Mouse (Mus musculus) MN1 (cell line): ENCODE data around the gene Gzma.

Source experiments
- DNase-seq: peaks from one replicate; pipeline ENCODE4 v3.0.0-alpha.2; 2016; ENCODE audit warnings: low spot score

Gene Gzma

GRCm38 (mm10) chr13:113100879-113101278 lies at the start of gene Gzma:
TSS of gene Gzma (minus strand) at chr13:113100981.
- DNase-seq: no peak

GRCm38 (mm10) chr13:113139597-113139996 lies 38.8 kb upstream of the Gzma start:
- no peak for DNase-seq

DNA sequence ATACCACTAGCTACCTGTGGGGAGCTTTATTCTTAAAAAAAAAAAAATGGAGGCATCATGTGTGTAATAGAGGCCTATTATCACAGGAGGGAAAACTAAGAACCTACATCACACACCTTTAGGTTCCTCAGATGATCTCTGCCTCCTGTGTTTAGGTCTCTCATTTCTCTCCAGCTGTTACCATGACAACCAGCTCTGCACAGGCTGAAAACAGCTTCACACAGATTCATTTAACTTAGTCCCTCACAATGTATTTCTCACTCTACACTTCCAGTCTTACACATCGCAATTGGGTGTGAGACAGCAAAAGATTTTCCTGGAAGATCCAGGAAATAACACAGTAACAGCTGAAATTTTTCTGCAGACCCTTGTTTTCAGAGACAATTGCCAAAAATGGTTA lies 29.2 kb upstream of the Gzma start:
- no peak for DNase-seq

DNA sequence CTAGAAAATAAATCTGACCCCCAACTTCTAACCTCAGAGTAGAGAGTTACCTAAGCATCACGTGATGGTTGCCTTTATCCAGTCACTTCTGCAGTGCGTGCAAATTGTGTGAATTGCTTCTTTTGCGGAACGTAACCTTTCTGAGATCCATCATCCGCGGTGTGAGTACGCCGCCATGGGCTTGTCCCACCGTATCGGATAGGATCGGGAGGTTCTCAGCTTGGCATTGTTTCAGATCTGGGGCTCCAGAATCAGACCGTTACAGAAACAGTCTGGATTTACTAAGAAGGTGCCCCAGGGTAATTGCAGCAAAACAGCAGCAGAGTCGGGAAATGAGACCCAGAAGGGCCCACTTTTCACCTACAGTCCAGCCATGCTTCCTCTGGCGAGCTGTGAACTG lies 20.5 kb upstream of the Gzma start:
- no peak for DNase-seq

DNA sequence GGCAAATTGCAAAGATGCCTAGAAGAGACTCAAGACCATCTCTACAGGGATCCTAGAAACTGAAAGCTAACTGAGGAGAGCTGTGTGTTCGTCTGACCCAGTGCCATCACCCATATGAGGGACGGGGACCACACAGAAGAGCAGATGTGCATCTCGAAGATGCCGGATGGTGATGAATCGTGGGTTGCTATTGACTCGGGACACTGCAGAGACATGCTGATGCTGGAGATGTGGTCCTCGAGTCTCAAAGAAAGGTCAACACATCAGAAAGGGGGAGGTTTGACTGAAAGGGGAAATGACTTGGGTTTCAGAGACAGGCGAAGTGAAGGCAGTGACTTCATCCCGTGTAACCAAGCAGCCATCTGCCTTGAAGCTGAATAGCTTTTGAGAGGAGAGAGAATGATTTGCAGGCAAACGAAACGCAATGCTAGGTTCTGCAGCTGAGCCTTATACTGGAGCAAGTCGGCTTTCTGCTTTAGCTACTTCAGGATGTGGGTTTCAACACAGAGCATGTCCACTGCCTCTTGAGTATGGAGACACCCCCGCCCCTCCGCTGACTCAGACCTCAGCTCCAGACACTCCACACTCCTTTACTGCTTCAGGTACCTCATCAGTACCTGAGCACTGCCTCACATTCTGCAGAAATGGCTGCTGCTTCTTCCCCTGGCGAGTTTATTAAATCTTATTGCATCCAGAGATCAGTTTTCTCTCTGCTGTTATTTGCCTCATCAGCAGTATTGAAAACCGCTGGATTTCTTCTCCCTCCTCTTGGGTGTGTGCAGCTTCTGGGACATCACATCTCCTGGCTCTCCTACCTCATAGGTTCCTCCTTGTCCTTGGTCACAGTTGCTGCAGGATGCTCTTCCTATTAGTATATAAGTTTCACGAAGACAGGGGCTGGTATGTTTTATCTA lies 19.8 kb upstream of the Gzma start:
- DNase-seq: no peak

GRCm38 (mm10) chr13:113118977-113119376 lies 18.2 kb upstream of the Gzma start:
- no peak for DNase-seq

DNA sequence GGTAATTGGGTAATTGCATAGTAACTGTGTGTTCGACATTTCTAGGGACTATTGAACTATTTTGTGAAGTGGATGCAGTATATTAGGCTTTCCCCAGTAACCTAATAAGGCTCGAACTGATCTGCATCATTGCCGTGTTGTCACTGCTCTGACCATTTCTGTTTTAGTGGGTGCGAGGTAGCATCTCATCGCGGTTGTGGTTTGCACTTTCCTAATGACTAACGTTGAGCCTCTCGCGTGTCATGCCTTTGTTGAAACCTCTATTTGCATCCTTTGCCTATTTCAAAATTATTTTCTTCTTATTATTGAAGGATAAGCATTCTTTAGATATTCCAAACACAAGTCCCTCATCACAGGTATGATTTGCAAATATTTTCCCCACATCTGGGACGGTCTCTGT lies 4.0 kb upstream of the Gzma start:
- no peak for DNase-seq

DNA sequence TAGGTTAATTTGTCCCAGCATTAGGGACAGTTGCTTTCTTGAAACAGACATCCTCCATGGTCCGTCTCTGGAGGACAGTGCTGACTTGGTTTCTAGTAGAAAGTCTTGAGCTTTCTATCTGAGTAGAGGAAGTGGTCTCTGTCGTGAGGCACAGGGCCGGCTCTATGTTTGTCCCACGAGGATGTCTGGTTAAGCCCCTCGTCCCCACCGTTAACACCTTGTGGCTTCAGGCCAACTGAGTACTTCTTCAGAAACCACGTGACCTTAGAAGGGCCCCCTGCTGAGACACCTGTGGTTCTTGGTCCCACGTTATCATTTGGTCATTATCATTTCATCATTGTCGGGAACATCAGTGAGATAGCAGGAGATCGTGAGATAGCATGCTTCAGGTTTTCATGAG lies 1.0 kb upstream of the Gzma start:
- DNase-seq: no peak

DNA sequence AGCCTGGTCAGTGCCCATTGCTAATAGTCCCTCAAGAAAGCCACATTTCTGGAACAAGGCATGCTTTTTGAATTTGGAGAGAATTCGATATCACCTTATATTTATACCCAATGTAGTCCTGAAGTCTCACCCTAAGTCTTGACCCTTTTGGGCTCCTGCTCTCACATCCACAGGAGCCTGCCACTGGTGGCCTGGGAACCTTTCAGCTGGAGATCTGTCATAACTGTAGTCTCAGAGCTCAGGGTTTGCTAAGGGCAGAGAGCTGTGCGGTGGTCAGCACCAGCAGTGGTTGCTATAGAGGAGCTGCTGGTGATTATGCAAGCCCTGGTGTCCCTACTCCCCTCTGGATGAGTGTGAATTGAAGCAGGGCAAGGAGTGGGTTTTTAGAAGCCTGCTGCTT lies 2.4 kb downstream of the Gzma start:
- no peak for DNase-seq

DNA sequence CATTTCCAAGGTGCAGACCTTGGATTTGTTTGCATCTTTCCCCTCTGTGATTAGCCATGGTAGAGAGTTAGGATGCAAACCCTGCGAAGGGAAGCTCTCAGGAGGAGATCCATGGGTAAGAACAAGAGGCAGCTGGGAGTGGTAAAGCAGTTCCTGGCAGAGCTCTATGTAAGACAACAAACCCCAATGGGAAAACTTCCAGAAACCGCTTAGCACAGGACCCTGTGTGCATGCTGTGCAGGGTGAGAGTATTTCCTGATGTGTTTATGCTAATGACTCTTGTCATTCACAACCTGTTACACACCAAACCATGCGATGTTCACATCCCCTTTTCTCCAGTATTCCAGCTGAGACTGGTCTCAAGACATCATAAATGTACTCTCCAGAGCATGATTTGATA lies 3.8 kb downstream of the Gzma start:
- no peak for DNase-seq

GRCm38 (mm10) chr13:113094618-113095017 lies 6.2 kb downstream of the Gzma start:
- no peak for DNase-seq

DNA sequence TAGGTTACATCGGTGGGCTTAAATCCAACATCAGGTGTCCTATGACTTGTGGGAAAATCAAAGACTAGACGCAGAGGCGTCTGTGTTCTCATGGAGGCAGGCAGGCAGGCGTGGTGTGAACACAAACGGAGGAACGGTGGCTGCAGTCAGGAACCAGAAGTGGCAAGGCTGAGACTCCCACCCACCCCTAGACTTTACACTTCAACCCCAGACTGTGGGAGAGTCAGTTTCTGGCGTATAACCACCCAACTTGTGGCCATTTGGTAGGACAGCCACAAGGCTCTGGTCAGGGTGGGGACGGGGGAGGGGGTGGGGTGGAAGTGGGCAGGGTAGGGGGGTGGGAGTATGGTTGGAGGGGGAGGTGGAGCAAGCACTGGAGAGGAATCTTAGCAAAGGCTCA lies 10.3 kb downstream of the Gzma start:
- no peak for DNase-seq

GRCm38 (mm10) chr13:113087226-113088017 lies 13.4 kb downstream of the Gzma start:
- DNase-seq: no peak

DNA sequence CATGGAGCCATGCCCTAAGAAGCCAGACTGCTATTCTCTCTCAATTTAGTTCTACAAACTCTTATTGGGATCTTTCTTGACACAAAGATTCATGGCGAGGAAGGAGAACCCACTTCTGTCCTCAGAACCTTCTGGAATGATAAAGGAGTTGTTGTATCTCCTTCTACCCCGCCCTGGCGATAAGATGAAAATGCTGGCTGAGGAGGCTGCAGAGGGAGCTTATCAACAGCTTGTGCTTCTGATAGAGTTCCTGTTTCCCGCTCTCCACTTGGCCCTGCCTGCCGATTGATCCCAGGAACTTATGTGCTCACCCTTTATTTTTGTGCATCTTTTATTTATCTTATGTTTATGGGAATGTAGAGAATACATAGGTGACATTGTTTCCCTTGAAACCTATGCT lies 16.0 kb downstream of the Gzma start:
- no peak for DNase-seq

- no peak for DNase-seq
These were observed 18.7 kb downstream of the Gzma start for GRCm38 (mm10) chr13:113082101-113082500.

DNA sequence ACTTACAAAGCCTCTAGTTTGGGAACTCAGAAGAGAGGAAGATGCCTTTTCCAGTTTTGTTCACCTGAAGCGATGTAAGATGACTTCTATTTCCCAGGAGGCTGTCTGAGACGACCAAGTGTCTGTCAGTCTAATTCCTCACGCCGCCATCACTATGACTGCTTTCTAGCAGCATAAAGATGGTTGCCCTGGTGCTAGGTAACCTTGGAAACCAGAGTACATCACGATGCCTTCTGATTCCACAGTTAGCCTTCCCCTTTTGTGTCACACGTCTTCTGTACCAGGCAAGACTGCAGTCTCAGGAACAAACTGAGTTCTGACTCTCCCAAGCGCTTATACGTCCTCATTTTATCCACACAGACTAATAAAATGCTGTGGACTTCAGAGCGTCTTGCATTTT lies 21.8 kb downstream of the Gzma start:
- DNase-seq: no peak

DNA sequence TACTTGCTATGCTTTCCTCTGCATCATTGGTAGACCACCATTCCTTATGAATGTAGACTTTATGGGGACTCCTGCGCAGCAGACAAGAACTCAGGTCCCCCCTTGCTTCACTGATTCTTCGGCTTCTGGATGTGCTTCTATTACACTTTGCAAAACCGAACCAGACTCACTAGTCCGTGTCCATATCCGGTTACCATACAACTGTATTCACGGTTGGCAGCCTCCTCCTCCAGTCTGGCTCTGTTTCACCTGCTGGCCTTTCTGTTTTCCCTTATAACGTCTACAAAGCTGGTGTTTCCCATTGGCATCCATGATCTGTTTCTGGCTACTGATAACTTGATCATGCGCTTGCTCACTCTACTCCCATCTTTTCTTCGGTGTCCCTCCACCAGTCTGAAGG lies 36.2 kb downstream of the Gzma start:
- no peak for DNase-seq

GRCm38 (mm10) chr13:113061746-113062145 lies 39.0 kb downstream of the Gzma start:
- DNase-seq: no peak

DNA sequence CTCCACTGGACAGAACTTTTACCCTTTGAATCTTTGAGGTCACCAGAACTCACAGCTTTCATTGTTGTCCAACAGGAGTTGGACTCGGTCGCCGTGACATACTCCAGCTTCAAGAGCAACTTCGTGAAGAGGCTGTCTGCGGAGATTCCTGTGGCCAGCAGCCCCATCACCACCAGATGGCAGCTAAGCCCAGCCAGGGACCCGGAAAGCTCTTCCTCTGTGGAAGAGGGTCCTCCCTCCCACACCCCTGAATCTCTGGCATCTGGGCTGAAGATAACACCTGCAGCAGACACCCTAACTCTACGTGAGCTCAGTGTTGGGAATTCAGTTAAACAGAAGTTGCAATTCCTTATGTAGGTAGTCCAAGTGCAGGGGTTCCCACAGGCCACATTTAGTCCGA lies 45.0 kb downstream of the Gzma start:
- no peak for DNase-seq

- no peak for DNase-seq
These were observed 46.6 kb downstream of the Gzma start for GRCm38 (mm10) chr13:113054230-113054629.

DNA sequence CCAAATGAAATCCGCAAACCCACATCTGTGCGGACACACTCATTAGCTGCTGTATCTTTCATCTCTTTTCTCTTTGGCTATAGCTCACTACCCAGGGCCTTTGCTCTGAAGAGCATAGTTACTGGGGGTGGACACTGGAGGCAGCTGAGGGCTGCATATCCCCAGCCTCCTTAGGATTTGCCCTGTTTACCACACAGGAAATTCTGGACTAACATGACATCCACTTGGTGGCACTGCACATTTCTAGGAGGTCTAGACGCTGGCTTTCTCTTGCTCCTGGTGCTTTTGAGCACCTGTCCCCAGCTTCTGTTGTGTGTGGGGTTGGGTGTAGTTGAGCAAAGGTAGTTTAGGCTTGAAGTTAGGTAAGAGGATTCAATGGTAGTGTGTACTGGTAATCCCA lies 53.1 kb downstream of the Gzma start:
- no peak for DNase-seq

DNA sequence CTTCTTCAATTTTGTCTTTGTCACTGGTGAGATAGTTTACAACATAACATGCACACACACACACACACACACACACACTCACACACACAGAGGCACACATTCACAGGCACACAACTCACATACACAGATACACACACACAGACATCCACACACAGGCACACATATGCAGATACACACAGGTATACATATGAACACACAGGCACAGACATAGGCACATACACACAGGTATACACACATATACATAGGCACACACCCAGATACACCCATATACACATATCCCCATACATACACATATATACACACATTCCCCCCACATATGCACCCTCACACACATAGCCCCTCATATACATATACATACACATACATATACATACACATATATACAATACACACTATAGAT lies 53.8 kb downstream of the Gzma start:
- no peak for DNase-seq

DNA sequence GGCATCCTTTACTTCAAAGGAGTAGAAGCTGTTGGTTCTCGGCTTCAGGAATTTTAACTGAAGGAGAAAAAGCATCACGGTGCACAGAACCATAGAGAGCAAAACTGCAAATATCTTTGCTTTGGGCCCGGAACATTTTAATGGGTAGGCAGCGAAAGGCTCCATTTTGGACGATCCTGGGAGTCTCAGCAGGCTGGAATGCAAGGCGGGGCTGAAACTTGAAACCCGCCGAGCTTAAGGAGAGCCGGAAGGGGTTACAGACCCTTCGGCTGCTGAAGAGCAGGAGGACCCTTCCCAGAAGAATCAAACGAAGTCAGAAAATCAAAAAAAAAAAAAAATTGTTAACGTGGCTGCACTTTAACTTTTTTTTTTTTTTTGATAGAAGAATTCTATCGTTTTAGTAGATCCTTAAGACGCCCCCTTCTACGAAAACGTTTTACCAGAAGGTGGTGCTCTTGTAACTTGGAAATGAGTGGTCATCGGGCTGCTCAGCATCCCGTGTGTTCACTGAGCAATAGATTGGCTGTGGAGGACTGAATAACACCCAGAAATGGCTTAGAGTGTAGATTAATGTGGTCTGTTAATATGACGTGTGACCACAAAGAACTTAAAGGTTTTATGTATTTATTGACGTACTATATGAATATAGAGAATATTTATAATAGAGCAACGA lies 54.4 kb downstream of the Gzma start, which contains the start of gene Gpx8:
Gene Gpx8 (minus strand): TSS at position 200 of the 673 bp plus-strand sequence.
- peak; percentile 51 for DNase-seq
